In genomic region chr14:34660788-34661591, GRCm38 (mm10) we compare ENCODE assay signal across 8 mouse cellular contexts. TPM values are rescaled to one million over a fixed set of nuclear protein-coding genes. Genes with fewer than 3 reads are reported as not detected.
DNase-seq lines count a peak whose midpoint lies in the region; ATAC-seq and TF ChIP-seq lines count a peak whose summit lies in the region.

No protein-coding gene starts in this region.

- no peak for TF ChIP-seq CTCF in liver, adult 2 months (IDR thresholded peaks at IDR 0.05; ENCODE audit: low read depth, low read length)

- H3K79me2 ChIP-seq in liver, adult 2 months (ENCODE audit: control insufficient read depth, insufficient read depth, low read length) = no peaks in the 10 kb centered on the region

- no peaks in the 10 kb centered on the region for H3K27me3 ChIP-seq in heart, embryonic 12.5 days (replicated peaks)
- no peaks in the 10 kb centered on the region for H3K27me3 ChIP-seq in liver, adult 2 months (ENCODE audit: control insufficient read depth, insufficient read depth, low read length)
- peaks cover 55% of the 10 kb centered on the region for H3K27me3 ChIP-seq in neural tube, embryonic 13.5 days

- no peaks in the 10 kb centered on the region for H3K36me3 ChIP-seq in heart, embryonic 12.5 days
- no peaks in the 10 kb centered on the region for H3K36me3 ChIP-seq in liver, adult 2 months (ENCODE audit: control insufficient read depth, insufficient read depth, low read length)
- H3K36me3 ChIP-seq in neural tube, embryonic 13.5 days = no peaks in the 10 kb centered on the region

- peak; percentile 83 for DNase-seq in heart, adult 11 months
- DNase-seq in heart, adult 9 months (ENCODE audit: low spot score in 2 of 2) = no peak
- peak; percentile 24 for DNase-seq in brain, adult 2 months (ENCODE audit: low read depth, low spot score)
- DNase-seq in liver, adult 2 months (ENCODE audit: extremely low read depth, low read depth, low spot score) = no peak
- DNase-seq in B cell, adult 2 months = no peak
- no peak for DNase-seq in right cerebral cortex, adult 18-20 months

- peak overlapping the region; percentile 63 for H3K4me3 ChIP-seq in heart, embryonic 12.5 days
- peak overlapping the region; percentile 75 for H3K4me3 ChIP-seq in liver, adult 2 months (ENCODE audit: insufficient read depth, low read depth, low read length)
- H3K4me3 ChIP-seq in neural tube, embryonic 13.5 days = peak overlapping the region; percentile 50

- peak overlapping the region; percentile 38; the same call in 1 of the 2 replicates for H3K27ac ChIP-seq in heart, embryonic 12.5 days (ENCODE audit: poor library complexity, severe bottlenecking)
- H3K27ac ChIP-seq in liver, adult 2 months (replicated peaks; ENCODE audit: insufficient read depth, low read depth, low read length) = peak overlapping the region; percentile 90
- no peak overlapping the region for H3K27ac ChIP-seq in neural tube, embryonic 13.5 days (replicated peaks)

- peak overlapping the region; percentile 98 for H3K4me2 ChIP-seq in heart, embryonic 12.5 days
- H3K4me2 ChIP-seq in neural tube, embryonic 13.5 days = peak overlapping the region; percentile 92

- 8% methylated on average over 22 of the region's 22 CpGs for WGBS in heart, embryonic 12.5 days
- 51% methylated on average over 22 of the region's 22 CpGs for WGBS in liver, adult 2 months
- 11% methylated on average over 22 of the region's 22 CpGs for WGBS in neural tube, embryonic 13.5 days

- H3K4me1 ChIP-seq in heart, embryonic 12.5 days (replicated peaks) = peaks cover 15% of the 10 kb centered on the region
- peaks cover 13% of the 10 kb centered on the region for H3K4me1 ChIP-seq in liver, adult 2 months (ENCODE audit: control insufficient read depth, insufficient read depth, low read length)
- peaks cover 15% of the 10 kb centered on the region for H3K4me1 ChIP-seq in neural tube, embryonic 13.5 days (replicated peaks)

- H3K9me3 ChIP-seq in heart, embryonic 12.5 days (replicated peaks) = peaks cover 9% of the 10 kb centered on the region; the same call in 1 of the 2 replicates
- H3K9me3 ChIP-seq in neural tube, embryonic 13.5 days = no peaks in the 10 kb centered on the region

- peak overlapping the region; percentile 60 for H3K9ac ChIP-seq in heart, embryonic 12.5 days
- peak overlapping the region; percentile 57 for H3K9ac ChIP-seq in liver, adult 2 months (ENCODE audit: low read depth, low read length)
- peak overlapping the region; percentile 65 for H3K9ac ChIP-seq in neural tube, embryonic 13.5 days

- TF ChIP-seq POLR2A in liver, adult 2 months (IDR thresholded peaks at IDR 0.05; ENCODE audit: extremely low read depth, insufficient read depth, low read length) = no peak

- ATAC-seq in heart, embryonic 12.5 days (ENCODE audit: insufficient number of reproducible peaks, low FRiP score) = peak; percentile 52
- ATAC-seq in neural tube, embryonic 13.5 days (ENCODE audit: low read depth) = no peak

RNA-seq across cellular contexts. Expression of gene Wapl, which starts 12.7 kb away (rescaled TPM):
- 24.0 and 25.1 TPM in 2 replicates for polyA plus RNA-seq in heart, embryonic 12.5 days (2016; fragmentation: Nextera tagmentation; extraction: Ambion mirVana)
- 60.5 and 63.4 TPM in 2 replicates for total RNA-seq in liver, adult 2 months (2014; rRNA removed)
- 5.8 and 6.8 TPM in 2 replicates for polyA plus RNA-seq in liver, adult 2 months (2012; rRNA removed)
- polyA plus RNA-seq in neural tube, embryonic 13.5 days (2015; fragmentation: Nextera tagmentation; extraction: Ambion mirVana) = 18.3 and 21.2 TPM in 2 replicates

Comparison
In these comparisons a context has a peak if more than half of its experiments do, and no peak if none do; other contexts are left out.
1. DNase-seq: peak in heart, adult 11 months (single experiment) and brain, adult 2 months (single experiment); none in heart, adult 9 months (0 of 2), liver, adult 2 months (single experiment), B cell, adult 2 months (0 of 2) and right cerebral cortex, adult 18-20 months (single experiment).
2. Peak in every context shown above with its lines, with median percentiles within 50 percentile points of each other: H3K4me3 ChIP-seq and H3K9ac ChIP-seq.